Comparison of ENCODE assay signal across 7 mouse cellular contexts in genomic region chr4:118547424-118548129, GRCm38 (mm10). TPM values are rescaled to one million over a fixed set of nuclear protein-coding genes. Genes with fewer than 3 reads are reported as not detected.
A peak's percentile ranks its signal among the peaks of the same experiment; 100 is the strongest.
DNase-seq lines count a peak whose midpoint lies in the region; ATAC-seq lines count a peak whose summit lies in the region.
"Not testable (repeated sequence)": the region's sequence is repeated elsewhere in the genome, so short reads cannot be mapped to it uniquely, and the experiment has no call there.

No protein-coding gene starts in this region.

- intact Hi-C loops in left cerebral cortex, postnatal 36 days (cut with DNase I) = not testable (repeated sequence)

- ATAC-seq in frontal cortex, adult (ENCODE audit: low TSS enrichment) = peak; percentile 60; the same call in 1 of the 2 replicates

- peak; percentile 83 to 95 for DNase-seq in adrenal gland, postnatal 4 days (ENCODE audit: low spot score in 2 of 2)
- peak; percentile 46 for DNase-seq in heart, adult 8-10 months (ENCODE audit: low spot score)
- DNase-seq in layer of hippocampus, adult 18-20 months (ENCODE audit: low spot score in 2 of 2) = peak; percentile 37 to 67
- DNase-seq in left cerebral cortex, postnatal 36 days (ENCODE audit: low spot score in 2 of 2) = peak; percentile 76 to 78
- peak; percentile 89 for DNase-seq in ovary, postnatal 10 days (ENCODE audit: low spot score)
- peak; percentile 81 for DNase-seq in testis, postnatal 14 days (ENCODE audit: low spot score)

RNA-seq across cellular contexts. Expression of gene Tmem125, which starts 3.7 kb away (rescaled TPM):
- total RNA-seq in adrenal gland, postnatal 4 days (2021) = 1 to 10 TPM; 1.2 to 1.9 TPM
- total RNA-seq in heart, adult 8-10 months (2022) = under 1 TPM in 2 of 4 experiments, not detected in 2; 0.12 to 0.23 TPM
- 1 to 10 TPM; 6.7 to 7.1 TPM for total RNA-seq in layer of hippocampus, adult 18-20 months (2021)
- 10 to 100 TPM in 1 of 2 experiments, 1 to 10 TPM in 1; 6.6 to 14.5 TPM for total RNA-seq in left cerebral cortex, postnatal 36 days (2021)

RNA-seq across cellular contexts. Expression of gene 2610528J11Rik, which starts 20.8 kb away (rescaled TPM):
- total RNA-seq in adrenal gland, postnatal 4 days (2021) = 1 to 10 TPM; 1.1 to 5.1 TPM
- total RNA-seq in heart, adult 8-10 months (2022) = not detected
- not detected for total RNA-seq in layer of hippocampus, adult 18-20 months (2021)
- not detected for total RNA-seq in left cerebral cortex, postnatal 36 days (2021)

RNA-seq across cellular contexts. Expression of gene Tie1, which starts 57.7 kb away (rescaled TPM):
- total RNA-seq in adrenal gland, postnatal 4 days (2021) = 10 to 100 TPM; 55.6 to 56.8 TPM
- 10 to 100 TPM; 50.0 to 57.6 (median 56.7) TPM for total RNA-seq in heart, adult 8-10 months (2022)
- 1 to 10 TPM; 4.8 to 5.9 TPM for total RNA-seq in layer of hippocampus, adult 18-20 months (2021)
- total RNA-seq in left cerebral cortex, postnatal 36 days (2021) = 1 to 10 TPM; 7.8 to 8.6 TPM

Comparison
In these comparisons a context has a peak if more than half of its experiments do, and no peak if none do; other contexts are left out.
1. Peak in every context shown above with its lines: DNase-seq and ATAC-seq.
2. RNA of gene Tie1, which starts 57.7 kb away (total RNA-seq): 55.6 to 56.8 TPM in adrenal gland, postnatal 4 days and 50.0 to 57.6 TPM in heart, adult 8-10 months; 7.8 to 8.6 TPM in left cerebral cortex, postnatal 36 days and 4.8 to 5.9 TPM in layer of hippocampus, adult 18-20 months; every median in the first group is over 4 times any median in the second.